Mouse (Mus musculus) B cell, adult 62 days (primary cell): ENCODE measurements around the gene Mrrf. TPM values are rescaled to one million over a fixed set of nuclear protein-coding genes. Genes with fewer than 3 reads are reported as not detected.

Experiments used
- total RNA-seq: library from RNA; stranded (reverse); gene quantifications from 4 replicates; pipeline ENCODE4 v1.2.4, GENCODE M21; 2023

Gene Mrrf
- total RNA-seq = 7.8 to 17.3 TPM (median 13.8 TPM) in 4 replicates

DNA sequence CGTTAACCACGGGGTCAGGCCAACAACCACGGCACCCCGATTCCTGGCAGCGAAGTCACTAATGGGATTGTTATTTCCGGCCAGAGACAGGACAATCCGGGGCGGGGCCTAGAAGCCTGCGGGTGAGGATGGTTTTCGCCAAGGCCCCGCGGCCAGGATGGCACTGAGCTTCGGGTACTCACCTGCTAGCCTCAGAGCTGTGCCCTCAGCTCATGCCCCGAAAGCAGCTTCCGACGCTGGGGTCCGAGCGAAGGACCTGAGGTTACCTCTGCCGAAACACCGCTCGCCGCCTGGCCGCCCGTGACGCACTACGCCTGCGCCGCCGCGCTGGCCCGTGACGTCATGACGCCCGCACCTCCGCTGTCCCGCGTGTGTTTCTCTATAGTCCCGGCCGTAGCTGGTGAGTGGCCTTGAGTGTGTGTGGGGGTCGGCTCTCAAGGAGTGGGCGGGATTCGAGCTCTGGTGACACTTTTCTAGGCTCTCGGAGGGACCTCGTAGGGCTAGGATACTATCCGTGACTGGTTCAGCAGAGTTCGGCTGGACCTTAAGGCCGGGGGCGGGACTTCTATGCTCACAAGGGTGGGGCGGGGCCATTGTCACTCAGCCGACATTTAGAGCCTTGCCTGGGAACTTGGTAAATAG is at the start of gene Mrrf, which contains the start of gene Rbm18:
Gene Mrrf (plus strand): TSS at position 90 of the 642 bp plus-strand sequence.
Gene Rbm18 (minus strand): TSS at position 474 of the 642 bp plus-strand sequence.

DNA sequence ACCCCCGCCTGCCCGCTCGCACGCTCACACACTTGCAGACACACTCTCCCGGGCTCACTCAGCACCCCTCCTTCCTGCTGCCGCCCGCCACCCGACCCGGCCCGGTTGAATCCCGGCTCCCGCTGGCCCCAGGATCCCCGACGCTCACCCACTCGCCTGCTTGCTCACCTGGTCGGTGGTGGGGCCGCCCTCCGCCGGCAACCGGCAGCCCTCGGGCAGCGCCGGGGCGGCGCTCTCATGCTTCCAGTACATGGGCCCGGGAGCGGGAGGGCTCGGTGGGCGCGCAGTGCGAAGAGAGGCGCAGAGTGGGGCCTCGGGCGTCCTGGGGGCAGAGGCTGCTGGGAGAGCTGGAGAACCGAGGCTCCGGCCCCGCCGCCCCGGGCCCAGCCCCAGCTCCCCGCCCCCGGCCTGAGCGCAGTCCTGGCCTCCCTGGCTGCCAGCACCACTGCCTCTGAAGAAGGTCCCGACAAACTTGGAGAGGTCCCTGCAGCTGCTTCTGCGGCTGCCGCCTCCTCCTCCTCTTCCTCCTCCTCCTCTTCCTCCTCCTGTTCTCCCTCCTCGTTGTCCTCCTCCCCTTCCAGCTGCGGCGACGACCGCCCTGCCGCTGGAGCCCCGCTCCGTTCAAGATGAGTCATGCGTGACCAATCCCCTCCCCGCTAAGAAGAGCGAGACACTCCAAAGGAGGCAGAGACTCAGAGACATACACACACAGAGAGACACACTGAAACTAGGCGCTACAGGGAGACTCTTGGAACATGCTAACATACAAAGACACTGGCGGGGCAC is 31.0 kb upstream of the Mrrf start, which contains the start of gene Lhx6:
Gene Lhx6 (minus strand): TSS at position 453 of the 786 bp plus-strand sequence.

GRCm38 (mm10) chr2:36230366-36230765 is 94.2 kb downstream of the Mrrf start, which contains the start of gene Ptgs1:
Gene Ptgs1, plus strand, starts transcription at chr2:36230426.

Other genes with a start within 250 kb of the Mrrf start
- 0.60 to 1.2 TPM (median 0.84 TPM) in 4 replicates for gene Ttll11, start 156.5 kb upstream of the Mrrf start, total RNA-seq
- gene Ndufa8, start 87.0 kb upstream of the Mrrf start, total RNA-seq = 37.4 to 43.2 TPM (median 38.7 TPM) in 4 replicates
- gene Morn5, start 86.9 kb upstream of the Mrrf start, total RNA-seq = not detected in 4 replicates
- gene Lhx6, start 31.0 kb upstream of the Mrrf start, total RNA-seq = not detected in 4 replicates
- gene Rbm18, start 384 bp downstream of the Mrrf start, total RNA-seq = 40.8 to 45.5 TPM (median 42.9 TPM) in 4 replicates
- gene Ptgs1, start 94.0 kb downstream of the Mrrf start, total RNA-seq = 0.97 to 4.4 TPM (median 1.7 TPM) in 4 replicates
- not detected in 4 replicates for gene Olfr338, start 237.1 kb downstream of the Mrrf start, total RNA-seq